Mouse (Mus musculus) lung, postnatal 0 days (tissue): Measurements from ENCODE around the gene Tm4sf1.
A peak's percentile ranks its signal among the peaks of the same experiment; 100 is the strongest.

ENCODE experiments used
- CTCF ChIP-seq: IDR thresholded peaks from 2 replicates; pipeline ENCODE4 v1.5.1; 2016; ENCODE audit warnings: antibody characterized with exemption, mild to moderate bottlenecking
- EP300 ChIP-seq: IDR thresholded peaks from 2 replicates; pipeline ENCODE4 v1.6.1; 2016; ENCODE audit warnings: antibody characterized with exemption, mild to moderate bottlenecking, control low read depth

- TF ChIP-seq CTCF (no peak), EP300 (peak; percentile 96)
Observed at GRCm38 (mm10) chr3:57277453-57277852, 24.3 kb downstream of the Tm4sf1 start.
